Mouse (Mus musculus): ENCODE measurements around the gene Hmga2. TPM values are rescaled to one million over a fixed set of nuclear protein-coding genes. Genes with fewer than 3 reads are reported as not detected.

The Hmga2 gene
- total and polyA plus RNA-seq, 2 experiments from 2014 or later: 0.30 to 0.99 TPM

- Histone ChIP-seq H3K4me1 (ENCODE audit: insufficient read depth, low read length) (peaks cover 16% of the 10 kb centered on the region), H3K4me3 (ENCODE audit: low read depth, low read length) (peak overlapping the region; percentile 46), H3K27me3 (ENCODE audit: insufficient read depth, low read length) (peaks cover 23% of the 10 kb centered on the region), H3K4me2 (ENCODE audit: low read depth, low read length, poor library complexity, severe bottlenecking) (peak overlapping the region; percentile 88), H3K9me3 (ENCODE audit: low read length) (no peaks in the 10 kb centered on the region), H3K27ac (ENCODE audit: low read depth, low read length) (no peak overlapping the region), H3K36me3 (ENCODE audit: insufficient read depth, low read length) (no peaks in the 10 kb centered on the region), H3K9ac (replicated peaks; ENCODE audit: low read length, poor library complexity, severe bottlenecking) (0 out of 2 replicates have a peak overlapping the region, but pooled peaks have one; percentile 5)
- DNase-seq (ENCODE audit: low spot score): no peak
- TF ChIP-seq CTCF (IDR thresholded peaks at IDR 0.05): no peak
- WGBS: under 1% methylated on average over 21 of the region's 21 CpGs
- 0 out of 2 replicates have a peak, but pooled peaks have one; percentile 13 for ATAC-seq (ENCODE audit: low FRiP score)
These were observed 1.2 kb upstream of the Hmga2 start for GRCm38 (mm10) chr10:120477501-120477900.

GRCm38 (mm10) chr10:120476516-120477336, 457 bp upstream of the Hmga2 start:
- Histone ChIP-seq H3K4me3 (ENCODE audit: low read depth, low read length) (peak overlapping the region; percentile 46), H3K9ac (replicated peaks; ENCODE audit: low read length, poor library complexity, severe bottlenecking) (0 out of 2 replicates have a peak overlapping the region, but pooled peaks have one; percentile 5), H3K9me3 (ENCODE audit: low read length) (no peaks in the 10 kb centered on the region), H3K4me1 (ENCODE audit: insufficient read depth, low read length) (peaks cover 16% of the 10 kb centered on the region), H3K27ac (ENCODE audit: low read depth, low read length) (no peak overlapping the region), H3K36me3 (ENCODE audit: insufficient read depth, low read length) (no peaks in the 10 kb centered on the region), H3K27me3 (ENCODE audit: insufficient read depth, low read length) (peaks cover 23% of the 10 kb centered on the region), H3K4me2 (ENCODE audit: low read depth, low read length, poor library complexity, severe bottlenecking) (peak overlapping the region; percentile 88)
- peak; percentile 40 for DNase-seq (ENCODE audit: low spot score)
- peak; percentile 48 for ATAC-seq (ENCODE audit: low FRiP score)
- under 1% methylated on average over 48 of the region's 52 CpGs for WGBS
- TF ChIP-seq CTCF (IDR thresholded peaks at IDR 0.05): no peak

DNA sequence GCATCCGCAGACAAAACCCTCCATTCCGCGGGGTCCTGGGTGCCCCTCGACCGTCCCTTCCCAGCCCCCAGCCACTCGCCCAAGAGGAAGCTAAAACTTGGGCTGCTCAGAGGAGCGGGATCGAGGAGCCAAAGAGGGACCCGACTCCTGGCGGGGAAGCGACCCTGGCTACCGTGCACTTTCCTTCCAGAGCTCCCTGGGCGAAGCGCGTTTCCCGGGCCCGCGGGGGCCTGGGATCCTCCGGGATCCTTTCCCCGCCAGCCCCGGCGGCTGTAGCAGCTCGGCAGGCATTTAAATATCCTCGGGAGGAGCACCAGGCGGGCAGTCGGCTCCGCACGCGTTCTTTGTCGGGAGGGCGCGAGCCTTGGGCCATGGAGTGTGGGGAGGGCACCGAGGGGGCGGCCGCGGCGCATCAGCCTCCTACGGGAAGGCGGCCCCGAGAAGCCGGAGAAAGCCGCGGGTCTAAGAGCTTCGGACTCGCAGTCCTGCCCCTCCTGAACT, 1.2 kb downstream of the Hmga2 start:
- H3K4me2 ChIP-seq (ENCODE audit: low read depth, low read length, poor library complexity, severe bottlenecking): peak overlapping the region; percentile 88
- no peaks in the 10 kb centered on the region for H3K9me3 ChIP-seq (ENCODE audit: low read length)
- H3K4me3 ChIP-seq (ENCODE audit: low read depth, low read length): peak overlapping the region; percentile 46
- H3K9ac ChIP-seq (replicated peaks; ENCODE audit: low read length, poor library complexity, severe bottlenecking): peak overlapping the region; percentile 29
- no peak for TF ChIP-seq CTCF (IDR thresholded peaks at IDR 0.05)
- under 1% methylated on average over 37 of the region's 45 CpGs for WGBS
- H3K27me3 ChIP-seq (ENCODE audit: insufficient read depth, low read length): peaks cover 21% of the 10 kb centered on the region
- H3K4me1 ChIP-seq (ENCODE audit: insufficient read depth, low read length): peaks cover 16% of the 10 kb centered on the region
- ATAC-seq (ENCODE audit: low FRiP score) (0 out of 2 replicates have a peak, but pooled peaks have one; percentile 17), DNase-seq (ENCODE audit: low spot score) (no peak)
- H3K36me3 ChIP-seq (ENCODE audit: insufficient read depth, low read length): no peaks in the 10 kb centered on the region
- no peak overlapping the region for H3K27ac ChIP-seq (ENCODE audit: low read depth, low read length)

DNA sequence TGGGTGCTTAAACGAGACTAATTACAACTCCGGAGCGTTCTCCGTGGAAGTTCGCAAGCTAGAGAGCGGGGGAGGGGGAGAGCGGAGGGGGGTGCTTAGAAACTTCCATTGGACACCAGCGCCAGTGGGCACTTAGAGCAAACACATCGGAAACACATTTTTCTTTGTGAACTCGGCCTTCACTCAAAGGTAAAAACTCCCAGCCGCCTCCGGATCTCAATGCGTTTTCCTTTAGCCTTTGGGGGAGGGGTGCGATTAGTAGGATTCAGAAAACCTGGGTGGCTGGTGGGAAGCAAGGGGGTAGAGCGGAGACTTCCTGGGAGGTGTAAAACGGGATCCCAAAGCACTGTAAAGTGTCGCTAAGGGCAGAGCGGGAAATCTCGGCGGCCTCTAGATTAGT, 2.0 kb downstream of the Hmga2 start:
- 1% methylated on average over 20 of the region's 20 CpGs for WGBS
- peak overlapping the region; percentile 46 for H3K4me3 ChIP-seq (ENCODE audit: low read depth, low read length)
- H3K27ac ChIP-seq (ENCODE audit: low read depth, low read length): no peak overlapping the region
- ATAC-seq (ENCODE audit: low FRiP score): no peak
- H3K36me3 ChIP-seq (ENCODE audit: insufficient read depth, low read length): no peaks in the 10 kb centered on the region
- H3K4me1 ChIP-seq (ENCODE audit: insufficient read depth, low read length): peaks cover 16% of the 10 kb centered on the region
- H3K27me3 ChIP-seq (ENCODE audit: insufficient read depth, low read length): peaks cover 21% of the 10 kb centered on the region
- DNase-seq (ENCODE audit: low spot score): peak; percentile 26
- H3K4me2 ChIP-seq (ENCODE audit: low read depth, low read length, poor library complexity, severe bottlenecking): peak overlapping the region; percentile 88
- no peak overlapping the region for H3K9ac ChIP-seq (replicated peaks; ENCODE audit: low read length, poor library complexity, severe bottlenecking)
- no peak for TF ChIP-seq CTCF (IDR thresholded peaks at IDR 0.05)
- no peaks in the 10 kb centered on the region for H3K9me3 ChIP-seq (ENCODE audit: low read length)

DNA sequence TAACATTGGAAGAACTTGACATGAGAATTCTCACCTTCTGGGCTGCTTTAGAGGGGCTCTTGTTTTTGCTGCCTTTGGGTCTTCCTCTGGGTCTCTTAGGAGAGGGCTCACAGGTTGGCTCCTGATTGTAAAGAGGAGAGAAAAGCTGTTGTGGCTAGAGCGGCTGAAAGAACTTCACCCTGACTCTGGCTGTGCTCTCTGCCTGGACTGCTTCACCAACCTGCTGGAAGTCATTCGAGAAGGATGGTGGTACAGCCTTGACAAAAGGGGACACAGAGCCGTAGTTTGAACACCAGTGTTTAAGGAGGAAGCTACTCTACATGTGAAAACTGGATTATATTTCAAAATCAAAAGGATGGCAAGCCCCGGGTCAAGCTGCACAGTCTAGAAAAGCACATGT, 3.1 kb downstream of the Hmga2 start:
- H3K9me3 ChIP-seq (ENCODE audit: low read length): no peaks in the 10 kb centered on the region
- peaks cover 18% of the 10 kb centered on the region for H3K27me3 ChIP-seq (ENCODE audit: insufficient read depth, low read length)
- no peak overlapping the region for H3K4me2 ChIP-seq (ENCODE audit: low read depth, low read length, poor library complexity, severe bottlenecking)
- H3K36me3 ChIP-seq (ENCODE audit: insufficient read depth, low read length): no peaks in the 10 kb centered on the region
- peaks cover 16% of the 10 kb centered on the region for H3K4me1 ChIP-seq (ENCODE audit: insufficient read depth, low read length)
- no peak overlapping the region for H3K4me3 ChIP-seq (ENCODE audit: low read depth, low read length)
- TF ChIP-seq CTCF (IDR thresholded peaks at IDR 0.05): no peak
- H3K27ac ChIP-seq (ENCODE audit: low read depth, low read length): no peak overlapping the region
- 51% methylated on average over 4 of the region's 4 CpGs for WGBS
- no peak overlapping the region for H3K9ac ChIP-seq (replicated peaks; ENCODE audit: low read length, poor library complexity, severe bottlenecking)
- DNase-seq (ENCODE audit: low spot score): no peak
- ATAC-seq (ENCODE audit: low FRiP score): no peak

DNA sequence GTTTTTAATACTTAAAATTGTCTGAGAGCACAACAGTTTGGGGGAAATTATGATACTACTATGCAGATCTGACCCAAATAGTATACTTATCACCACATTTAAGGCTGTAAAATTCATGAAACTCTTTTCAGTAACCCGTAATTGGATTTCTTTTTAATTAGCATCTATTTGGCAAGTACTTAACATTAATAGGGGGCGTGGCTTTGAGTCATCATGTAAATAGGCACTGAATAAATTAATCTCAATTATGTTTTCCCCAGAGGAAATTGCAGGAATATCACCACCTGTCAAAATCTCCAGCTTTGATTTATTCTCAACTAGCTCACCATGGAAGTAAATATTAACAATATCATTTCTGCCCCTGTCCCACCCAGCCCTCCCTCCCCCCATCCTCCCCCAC, 3.7 kb downstream of the Hmga2 start:
- H3K36me3 ChIP-seq (ENCODE audit: insufficient read depth, low read length): no peaks in the 10 kb centered on the region
- no peak for ATAC-seq (ENCODE audit: low FRiP score)
- no peak overlapping the region for H3K4me3 ChIP-seq (ENCODE audit: low read depth, low read length)
- TF ChIP-seq CTCF (IDR thresholded peaks at IDR 0.05): no peak
- H3K9me3 ChIP-seq (ENCODE audit: low read length): no peaks in the 10 kb centered on the region
- peaks cover 15% of the 10 kb centered on the region for H3K27me3 ChIP-seq (ENCODE audit: insufficient read depth, low read length)
- H3K4me1 ChIP-seq (ENCODE audit: insufficient read depth, low read length): peaks cover 15% of the 10 kb centered on the region
- H3K27ac ChIP-seq (ENCODE audit: low read depth, low read length): no peak overlapping the region
- DNase-seq (ENCODE audit: low spot score): no peak
- no peak overlapping the region for H3K4me2 ChIP-seq (ENCODE audit: low read depth, low read length, poor library complexity, severe bottlenecking)
- no peak overlapping the region for H3K9ac ChIP-seq (replicated peaks; ENCODE audit: low read length, poor library complexity, severe bottlenecking)
- 73% methylated on average over 2 of the region's 2 CpGs for WGBS
